Mouse (Mus musculus): ENCODE measurements around the gene Pcnx3.

- TF ChIP-seq POLR2A (IDR thresholded peaks at IDR 0.05; ENCODE audit: low read depth, low read length), result no peak
- TF ChIP-seq CTCF (conservative IDR thresholded peaks at IDR 0.05; ENCODE audit: insufficient read depth, insufficient read length, low read depth, low read length), result no peak
These were observed 2.9 kb upstream of the Pcnx3 start for GRCm38 (mm10) chr19:5691601-5692000.

Data from kidney, adult 2 months (tissue).